Mouse (Mus musculus) liver, postnatal 0 days (tissue): ENCODE measurements around the gene Crybb2.

Source experiments
- CTCF ChIP-seq: sonication (generic); IDR thresholded peaks from 2 replicates; pipeline ENCODE4 v1.5.1; 2016; ENCODE audit warnings: antibody characterized with exemption, low read depth
- EP300 ChIP-seq: IDR thresholded peaks from 2 replicates; pipeline ENCODE4 v1.6.1; 2016; ENCODE audit warnings: antibody characterized with exemption, low read depth, mild to moderate bottlenecking

GRCm38 (mm10) chr5:113090077-113090690, 20.3 kb upstream of the Crybb2 start:
- TF ChIP-seq CTCF (no peak), EP300 (no peak)
